Mouse (Mus musculus) embryonic facial prominence, embryonic 14.5 days (tissue): ENCODE measurements around the gene Nrip1. TPM values are rescaled to one million over a fixed set of nuclear protein-coding genes. Genes with fewer than 3 reads are reported as not detected.
A peak's percentile ranks its signal among the peaks of the same experiment; 100 is the strongest.

Source experiments
- ATAC-seq: fragments of 200-750 bp; cut with Nextera tagmentation; 2 replicates; pipeline ENCODE4 v1.8.0; 2017; ENCODE audit warnings: low read depth, moderate number of reproducible peaks, moderate TSS enrichment
- DNase-seq: peaks from one replicate; pipeline ENCODE4 v3.0.0-alpha.2; 2015; ENCODE audit warnings: low spot score
- H3K27ac ChIP-seq: fragments of 300-500 bp; sonication (generic); replicated peaks from 2 replicates; pipeline ENCODE4 v1.5.1; 2014; ENCODE audit warnings: low read depth, mild to moderate bottlenecking, low read length, moderate library complexity
- H3K27me3 ChIP-seq: fragments of 300-500 bp; sonication (generic); replicated peaks from 2 replicates; pipeline ENCODE4 v1.6.1; 2014; ENCODE audit warnings: low read length; ENCODE audit not compliant: control insufficient read depth, insufficient read depth
- H3K36me3 ChIP-seq: fragments of 300-500 bp; sonication (generic); 2 replicates; pipeline ENCODE4 v1.6.1; 2014; ENCODE audit warnings: low read length, mixed read lengths; ENCODE audit not compliant: control insufficient read depth, insufficient read depth
- H3K4me1 ChIP-seq: fragments of 300-500 bp; sonication (generic); 2 replicates; pipeline ENCODE4 v1.6.1; 2014; ENCODE audit warnings: antibody characterized with exemption, low read length; ENCODE audit not compliant: control insufficient read depth, insufficient read depth
- H3K4me2 ChIP-seq: fragments of 300-500 bp; sonication (generic); 2 replicates; pipeline ENCODE4 v1.6.1; 2014; ENCODE audit warnings: low read depth, mild to moderate bottlenecking, low read length, moderate library complexity, mixed read lengths
- H3K4me3 ChIP-seq: fragments of 300-500 bp; sonication (generic); 2 replicates; pipeline ENCODE4 v1.5.1; 2014; ENCODE audit warnings: low read depth, mild to moderate bottlenecking, low read length
- H3K9ac ChIP-seq: fragments of 300-500 bp; sonication (generic); 2 replicates; pipeline ENCODE4 v1.6.1; 2014; ENCODE audit warnings: low read depth, mild to moderate bottlenecking, low read length, moderate library complexity, mixed read lengths
- H3K9me3 ChIP-seq: fragments of 300-500 bp; sonication (generic); 2 replicates; pipeline ENCODE4 v1.6.1; 2016; ENCODE audit warnings: low read length; ENCODE audit not compliant: control insufficient read depth
- WGBS: fragments of 180-500 bp; shearing (Covaris S2); extraction: QIAGEN DNeasy Blood & Tissue Kit; methylation state at CpG from one replicate; pipeline ENCODE4 v1.1.7; 2014; 5-methylcytosine and 5-hydroxymethylcytosine counted together
- polyA plus RNA-seq: library from polyadenylated mRNA; unstranded; fragments of >200 nt; fragmentation: Nextera tagmentation; extraction: Ambion mirVana; gene quantifications from 2 replicates; pipeline ENCODE4 v1.2.1, GENCODE M21; 2014

The Nrip1 gene
- polyA plus RNA-seq, 1 experiment from 2014 or later = 35.5 TPM

- WGBS = 90% methylated on average over 6 of the region's 6 CpGs
- Histone ChIP-seq H3K4me3 (no peak overlapping the region), H3K27ac (no peak overlapping the region), H3K27me3 (no peaks in the 10 kb centered on the region), H3K9me3 (no peaks in the 10 kb centered on the region), H3K4me2 (no peak overlapping the region), H3K36me3 (peaks cover 9% of the 10 kb centered on the region; the same call in 1 of the 2 replicates), H3K4me1 (no peaks in the 10 kb centered on the region), H3K9ac (no peak overlapping the region)
- no peak for ATAC-seq
- no peak for DNase-seq
Measured at GRCm38 (mm10) chr16:76335913-76336312, 37.7 kb downstream of the Nrip1 start.

GRCm38 (mm10) chr16:76332127-76332526 is 41.5 kb downstream of the Nrip1 start:
- WGBS = 39% methylated on average over 7 of the region's 7 CpGs
- Histone ChIP-seq H3K27me3 (no peaks in the 10 kb centered on the region), H3K4me3 (no peak overlapping the region), H3K36me3 (peaks cover 1% of the 10 kb centered on the region; the same call in 1 of the 2 replicates), H3K9me3 (no peaks in the 10 kb centered on the region), H3K4me2 (no peak overlapping the region), H3K9ac (no peak overlapping the region), H3K4me1 (no peaks in the 10 kb centered on the region), H3K27ac (no peak overlapping the region)
- ATAC-seq (no peak; the same call in 1 of the 2 replicates), DNase-seq (peak; percentile 28)

DNA sequence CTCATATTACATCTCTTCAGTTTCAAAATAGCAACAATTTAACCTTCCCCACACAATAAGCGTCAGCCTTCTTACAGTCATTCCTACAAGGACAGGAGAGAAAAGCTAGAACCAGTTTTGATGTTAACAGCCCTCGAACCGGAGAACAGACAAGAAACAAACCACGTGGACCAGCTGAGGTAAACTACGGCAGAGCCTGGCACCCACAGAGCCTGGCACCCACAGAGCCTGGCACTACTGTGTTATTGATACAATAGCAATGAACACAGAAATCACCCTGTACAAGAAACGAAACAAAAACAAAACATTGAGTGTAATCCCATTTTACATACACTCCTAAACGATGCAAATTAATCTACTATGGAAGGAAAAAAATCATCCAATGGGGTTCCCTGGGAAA is 42.4 kb downstream of the Nrip1 start:
- Histone ChIP-seq H3K9me3 (no peaks in the 10 kb centered on the region), H3K27me3 (no peaks in the 10 kb centered on the region), H3K4me3 (no peak overlapping the region), H3K4me2 (no peak overlapping the region), H3K9ac (no peak overlapping the region), H3K27ac (no peak overlapping the region), H3K36me3 (no peaks in the 10 kb centered on the region), H3K4me1 (no peaks in the 10 kb centered on the region)
- ATAC-seq (no peak), DNase-seq (no peak)
- WGBS = 83% methylated on average over 7 of the region's 7 CpGs

DNA sequence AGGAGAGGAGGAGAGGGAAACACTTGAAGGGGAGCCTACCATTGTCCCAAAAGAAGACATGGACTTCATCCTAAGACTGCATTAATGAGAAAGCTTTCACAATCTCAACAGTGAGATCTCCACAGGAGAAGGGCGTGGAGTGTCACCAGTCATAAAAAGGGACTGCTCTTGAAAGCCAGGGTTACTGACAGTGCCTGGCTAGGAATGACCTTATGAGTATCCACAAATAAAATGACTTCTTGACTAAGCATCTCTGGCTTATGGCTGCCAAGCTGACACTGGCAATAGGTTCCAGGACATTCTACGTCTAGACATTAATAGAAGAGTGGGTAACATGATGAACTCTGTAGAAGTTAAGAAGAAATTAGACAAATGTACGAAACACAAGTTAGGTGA is 48.3 kb downstream of the Nrip1 start:
- Histone ChIP-seq H3K4me1 (peaks cover 10% of the 10 kb centered on the region; the same call in 1 of the 2 replicates), H3K9ac (no peak overlapping the region), H3K4me2 (no peak overlapping the region), H3K9me3 (no peaks in the 10 kb centered on the region), H3K27ac (no peak overlapping the region), H3K4me3 (no peak overlapping the region), H3K36me3 (no peaks in the 10 kb centered on the region), H3K27me3 (no peaks in the 10 kb centered on the region)
- ATAC-seq (no peak), DNase-seq (no peak)
- WGBS = 95% methylated on average over 3 of the region's 3 CpGs

- H3K27ac ChIP-seq = no peak overlapping the region
- DNase-seq = no peak
- no peaks in the 10 kb centered on the region for H3K36me3 ChIP-seq
- no peak for ATAC-seq
- peaks cover 15% of the 10 kb centered on the region; the same call in 1 of the 2 replicates for H3K4me1 ChIP-seq
- H3K9me3 ChIP-seq = no peaks in the 10 kb centered on the region
- no peak overlapping the region for H3K4me3 ChIP-seq
- H3K27me3 ChIP-seq = no peaks in the 10 kb centered on the region
- H3K9ac ChIP-seq = no peak overlapping the region
- WGBS = 78% methylated on average over 3 of the region's 4 CpGs
- no peak overlapping the region for H3K4me2 ChIP-seq
Measured at GRCm38 (mm10) chr16:76324411-76325314, 49.0 kb downstream of the Nrip1 start.

DNA sequence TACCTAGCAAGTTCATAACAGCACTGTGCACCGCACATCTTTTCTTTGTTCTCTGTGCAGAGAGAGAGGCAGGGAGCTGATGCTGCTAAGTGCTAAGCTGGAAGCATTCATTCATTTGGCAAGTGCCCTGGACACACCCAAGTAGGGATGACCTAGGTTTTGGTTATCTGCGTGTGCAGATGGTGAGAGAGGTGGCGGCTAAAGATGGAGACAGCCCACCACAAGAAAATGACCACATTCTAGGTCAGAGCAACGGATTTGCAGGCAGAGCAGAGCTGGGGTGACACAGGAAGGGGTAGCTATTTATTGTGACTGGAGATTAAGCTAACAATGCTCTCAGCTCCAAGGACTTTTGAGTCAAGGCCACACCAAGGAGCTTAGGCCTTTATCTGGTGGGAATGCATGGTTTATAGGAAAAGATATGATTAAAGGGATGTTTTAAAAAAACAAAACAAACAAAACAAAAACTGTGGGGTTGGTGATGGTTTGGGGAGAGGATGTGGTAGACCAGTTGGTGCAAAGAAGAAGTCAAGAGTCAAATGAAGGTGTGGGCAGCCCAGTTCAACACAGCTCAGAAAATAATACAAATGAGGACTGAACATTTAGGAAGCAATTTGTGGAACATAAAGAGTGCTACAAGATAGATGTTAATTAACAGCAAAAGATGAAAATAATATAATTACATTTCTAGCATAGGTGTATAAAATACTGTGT is 49.9 kb downstream of the Nrip1 start:
- ATAC-seq = no peak
- DNase-seq = no peak
- Histone ChIP-seq H3K36me3 (no peaks in the 10 kb centered on the region), H3K4me2 (no peak overlapping the region), H3K4me1 (peaks cover 16% of the 10 kb centered on the region; the same call in 1 of the 2 replicates), H3K4me3 (no peak overlapping the region), H3K9ac (no peak overlapping the region), H3K27ac (no peak overlapping the region), H3K9me3 (no peaks in the 10 kb centered on the region), H3K27me3 (no peaks in the 10 kb centered on the region)
- 81% methylated on average over 4 of the region's 4 CpGs for WGBS

DNA sequence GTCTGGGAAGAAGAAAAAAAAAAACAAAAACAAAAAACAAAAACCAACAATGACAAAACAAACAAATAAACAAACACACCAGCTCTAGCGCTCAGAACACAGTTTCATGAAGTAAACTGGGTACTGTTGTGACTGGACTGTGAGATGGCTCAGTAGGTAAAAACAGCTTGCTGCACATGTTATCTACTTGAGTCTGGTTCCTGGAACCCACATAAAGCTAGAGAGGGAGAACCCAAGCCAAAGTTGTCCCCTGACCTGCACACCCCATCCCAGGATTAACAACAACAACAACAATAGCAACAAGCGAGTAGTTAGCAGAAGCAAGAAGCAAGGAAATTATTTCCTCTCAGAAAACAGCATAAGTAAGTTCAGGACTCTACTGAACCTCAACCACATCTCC is 50.5 kb downstream of the Nrip1 start:
- H3K9ac ChIP-seq = no peak overlapping the region
- ATAC-seq (no peak), DNase-seq (no peak)
- H3K36me3 ChIP-seq = no peaks in the 10 kb centered on the region
- no peak overlapping the region for H3K4me3 ChIP-seq
- H3K9me3 ChIP-seq = no peaks in the 10 kb centered on the region
- H3K4me1 ChIP-seq = peaks cover 16% of the 10 kb centered on the region; the same call in 1 of the 2 replicates
- WGBS = 92% methylated on average over 2 of the region's 2 CpGs
- H3K4me2 ChIP-seq = no peak overlapping the region
- H3K27ac ChIP-seq = no peak overlapping the region
- H3K27me3 ChIP-seq = no peaks in the 10 kb centered on the region

DNA sequence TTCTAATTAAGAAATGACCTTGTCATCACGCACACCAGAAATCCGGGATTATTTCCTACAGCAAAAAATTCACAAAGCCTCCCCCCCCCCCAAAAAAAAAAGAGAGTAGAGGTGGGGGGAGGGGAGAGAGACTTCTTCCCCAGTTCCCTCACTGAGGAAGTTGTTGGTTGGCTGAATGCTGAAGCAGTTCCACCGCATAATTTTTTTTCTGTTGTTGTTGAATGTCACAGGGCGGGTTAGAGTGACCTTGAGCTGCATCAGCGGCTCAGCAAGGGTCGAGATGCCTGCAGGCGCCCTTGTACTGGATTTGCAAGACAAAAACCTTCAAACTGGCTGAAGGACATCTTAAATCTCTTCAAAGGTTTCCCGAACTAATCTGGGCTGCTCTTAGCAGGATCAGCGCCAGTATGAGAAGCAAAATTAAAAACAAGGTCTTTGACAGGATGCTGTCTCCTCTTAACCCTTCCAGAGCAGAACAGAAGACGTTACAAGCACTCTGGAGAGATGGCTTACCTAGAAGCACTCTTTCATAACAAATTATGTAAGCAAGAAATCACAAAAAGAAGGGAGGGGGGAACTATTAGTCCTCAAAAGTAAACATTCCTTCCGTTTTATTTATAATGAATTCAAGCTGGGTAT is 52.0 kb downstream of the Nrip1 start:
- 8% methylated on average over 11 of the region's 11 CpGs for WGBS

More for the DNA sequence above, 52.0 kb downstream of the Nrip1 start:
- no peak overlapping the region for H3K27ac ChIP-seq
- no peak for ATAC-seq
- no peak overlapping the region for H3K9ac ChIP-seq
- no peaks in the 10 kb centered on the region for H3K36me3 ChIP-seq
- no peak overlapping the region for H3K4me3 ChIP-seq
- peak; percentile 31 for DNase-seq
- H3K4me2 ChIP-seq = peak overlapping the region; percentile 15; the same call in 1 of the 2 replicates
- no peaks in the 10 kb centered on the region for H3K9me3 ChIP-seq
- H3K4me1 ChIP-seq = peaks cover 16% of the 10 kb centered on the region; the same call in 1 of the 2 replicates
- no peaks in the 10 kb centered on the region for H3K27me3 ChIP-seq
